Mouse (Mus musculus) midbrain, embryonic 12.5 days (tissue): ENCODE measurements around the gene Arhgap22. TPM values are rescaled to one million over a fixed set of nuclear protein-coding genes. Genes with fewer than 3 reads are reported as not detected.

ENCODE experiments used
- ATAC-seq: fragments of 200-750 bp; cut with Nextera tagmentation; 2 replicates; pipeline ENCODE4 v1.8.0; 2017; ENCODE audit warnings: low read depth, moderate TSS enrichment, moderate library complexity; ENCODE audit not compliant: low FRiP score
- H3K27ac ChIP-seq: fragments of 300-500 bp; sonication (generic); replicated peaks from 2 replicates; pipeline ENCODE4 v1.5.1; 2016; ENCODE audit warnings: mild to moderate bottlenecking
- H3K27me3 ChIP-seq: fragments of 300-500 bp; sonication (generic); 2 replicates; pipeline ENCODE4 v1.6.1; 2016; ENCODE audit warnings: mild to moderate bottlenecking
- H3K36me3 ChIP-seq: fragments of 300-500 bp; sonication (generic); 2 replicates; pipeline ENCODE4 v1.6.1; 2016
- H3K4me1 ChIP-seq: fragments of 300-500 bp; sonication (generic); 2 replicates; pipeline ENCODE4 v1.6.1; 2016
- H3K4me2 ChIP-seq: fragments of 300-500 bp; sonication (generic); replicated peaks from 2 replicates; pipeline ENCODE4 v1.6.1; 2016; ENCODE audit warnings: mild to moderate bottlenecking, moderate library complexity
- H3K4me3 ChIP-seq: fragments of 300-500 bp; sonication (generic); 2 replicates; pipeline ENCODE4 v1.5.1; 2016; ENCODE audit warnings: mild to moderate bottlenecking
- H3K9ac ChIP-seq: fragments of 300-500 bp; sonication (generic); replicated peaks from 2 replicates; pipeline ENCODE4 v1.6.1; 2016; ENCODE audit warnings: mild to moderate bottlenecking, moderate library complexity
- H3K9me3 ChIP-seq: fragments of 300-500 bp; sonication (generic); 2 replicates; pipeline ENCODE4 v1.6.1; 2016; ENCODE audit warnings: mild to moderate bottlenecking
- WGBS: fragments of 180-500 bp; shearing (Covaris S2); methylation state at CpG from one replicate; pipeline ENCODE4 v1.1.7; 2016; 5-methylcytosine and 5-hydroxymethylcytosine counted together
- polyA plus RNA-seq: library from polyadenylated mRNA; unstranded; fragments of >200 nt; fragmentation: Nextera tagmentation; extraction: Ambion mirVana; gene quantifications from 2 replicates; pipeline ENCODE4 v1.2.1, GENCODE M21; 2016

The Arhgap22 gene
- polyA plus RNA-seq, 1 experiment from 2014 or later, result 0.89 TPM

DNA sequence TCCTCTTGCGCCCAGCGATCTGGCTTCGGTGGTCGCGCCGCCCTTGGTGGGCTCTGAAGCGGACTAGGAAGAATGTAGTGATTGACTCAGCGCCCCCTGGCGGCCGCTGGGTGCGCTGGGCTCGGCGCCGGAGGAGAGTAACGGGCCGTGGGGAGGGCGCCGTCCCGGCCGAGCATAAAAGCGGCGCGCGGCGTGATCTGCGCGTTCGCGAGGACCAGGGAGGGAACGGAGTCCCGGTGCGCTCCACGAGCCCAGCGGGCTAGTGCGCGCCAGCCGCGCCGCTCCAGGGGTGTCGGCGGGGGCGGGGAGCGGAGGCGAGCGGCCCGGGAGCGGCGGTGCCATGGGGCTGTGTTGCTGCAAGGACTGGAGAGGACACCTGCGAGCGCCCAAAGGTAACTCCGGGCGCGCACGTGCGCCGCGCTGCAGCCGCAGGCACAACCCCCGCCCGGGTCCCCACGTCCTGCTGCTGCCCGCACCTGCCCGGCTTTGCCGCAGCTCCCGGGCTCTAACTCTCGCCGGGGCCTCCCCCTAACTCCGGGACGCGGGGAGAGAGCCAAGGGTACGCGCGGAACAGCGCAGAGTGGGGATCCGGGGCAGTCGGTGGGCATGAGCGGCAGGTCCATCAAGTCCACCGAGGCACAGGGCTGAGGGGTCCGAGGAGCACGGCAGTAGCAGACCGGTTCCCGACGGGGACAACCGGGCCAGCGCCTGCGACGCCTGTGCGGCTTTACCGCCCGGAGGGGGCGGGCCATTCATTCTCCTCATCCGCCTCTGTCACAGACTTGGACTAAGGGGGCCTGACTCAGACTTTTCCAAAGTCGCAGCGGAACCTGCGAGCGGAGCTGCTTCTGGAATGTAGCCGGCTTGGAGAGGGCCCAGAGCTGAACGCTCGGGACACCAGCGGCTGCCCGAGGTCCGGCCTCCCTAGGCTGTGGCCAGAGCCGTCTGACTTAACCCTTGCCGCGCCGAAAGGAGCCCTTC is 106.0 kb downstream of the Arhgap22 start:
- Histone ChIP-seq H3K9ac (peak overlapping the region; percentile 52), H3K9me3 (no peaks in the 10 kb centered on the region), H3K27me3 (peaks cover 58% of the 10 kb centered on the region), H3K4me1 (peaks cover 18% of the 10 kb centered on the region), H3K36me3 (no peaks in the 10 kb centered on the region), H3K4me2 (peak overlapping the region; percentile 96), H3K4me3 (peak overlapping the region; percentile 58), H3K27ac (no peak overlapping the region)
- ATAC-seq, result peak; percentile 70
- under 1% methylated on average over 105 of the region's 106 CpGs for WGBS

DNA sequence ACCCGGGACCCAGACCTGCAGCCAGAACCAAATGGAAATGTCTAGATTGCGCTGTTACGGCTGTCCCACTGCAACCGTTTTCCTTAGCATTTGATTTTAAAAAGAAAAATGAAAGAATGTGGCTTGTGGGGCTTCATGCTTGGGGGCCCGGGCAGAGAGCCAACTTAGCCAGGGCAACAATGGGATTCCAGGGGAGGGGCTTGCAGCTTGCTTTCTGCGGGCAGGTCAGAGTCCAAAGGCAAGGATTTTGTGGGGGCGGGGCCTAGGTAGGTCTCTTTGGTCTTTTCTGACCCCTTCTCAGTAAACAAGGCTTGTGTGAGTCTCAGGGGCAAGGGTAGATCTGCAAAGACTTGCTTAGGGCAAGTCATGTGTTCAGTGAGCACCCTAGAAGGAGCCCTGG is 107.0 kb downstream of the Arhgap22 start:
- H3K9ac ChIP-seq, result no peak overlapping the region
- H3K4me3 ChIP-seq, result peak overlapping the region; percentile 58; the same call in 1 of the 2 replicates
- H3K9me3 ChIP-seq, result no peaks in the 10 kb centered on the region
- H3K27me3 ChIP-seq, result peaks cover 56% of the 10 kb centered on the region
- no peak overlapping the region for H3K27ac ChIP-seq
- peaks cover 18% of the 10 kb centered on the region for H3K4me1 ChIP-seq
- peak overlapping the region; percentile 96; the same call in 1 of the 2 replicates for H3K4me2 ChIP-seq
- no peak for ATAC-seq
- 9% methylated on average over 7 of the region's 7 CpGs for WGBS
- no peaks in the 10 kb centered on the region for H3K36me3 ChIP-seq

DNA sequence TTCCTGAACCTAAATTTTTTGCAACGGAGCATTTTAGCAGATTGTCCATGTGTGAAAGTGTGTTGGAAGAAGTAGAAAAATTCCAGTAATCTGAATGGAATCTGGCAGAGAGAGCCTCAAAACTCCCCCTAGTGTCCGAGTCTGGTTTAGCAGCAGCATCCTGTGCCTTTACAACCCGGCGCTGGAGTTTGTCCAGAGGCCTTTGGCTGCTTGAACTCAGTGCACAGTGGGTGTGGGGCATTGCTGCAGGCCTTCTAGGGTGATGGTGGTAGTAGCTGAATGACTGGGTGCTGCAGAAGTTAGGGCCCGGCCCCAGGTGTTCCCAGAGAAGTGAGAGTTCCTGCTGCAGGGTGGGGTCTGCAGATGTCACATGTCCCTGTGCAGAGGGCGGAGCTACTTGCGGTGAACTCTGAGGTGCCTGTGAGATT is 108.8 kb downstream of the Arhgap22 start:
- Histone ChIP-seq H3K4me3 (no peak overlapping the region), H3K9ac (no peak overlapping the region), H3K36me3 (no peaks in the 10 kb centered on the region), H3K4me2 (no peak overlapping the region), H3K27me3 (peaks cover 55% of the 10 kb centered on the region), H3K27ac (no peak overlapping the region), H3K4me1 (peaks cover 18% of the 10 kb centered on the region), H3K9me3 (no peaks in the 10 kb centered on the region)
- no peak for ATAC-seq
- WGBS, result 26% methylated on average over 7 of the region's 7 CpGs

DNA sequence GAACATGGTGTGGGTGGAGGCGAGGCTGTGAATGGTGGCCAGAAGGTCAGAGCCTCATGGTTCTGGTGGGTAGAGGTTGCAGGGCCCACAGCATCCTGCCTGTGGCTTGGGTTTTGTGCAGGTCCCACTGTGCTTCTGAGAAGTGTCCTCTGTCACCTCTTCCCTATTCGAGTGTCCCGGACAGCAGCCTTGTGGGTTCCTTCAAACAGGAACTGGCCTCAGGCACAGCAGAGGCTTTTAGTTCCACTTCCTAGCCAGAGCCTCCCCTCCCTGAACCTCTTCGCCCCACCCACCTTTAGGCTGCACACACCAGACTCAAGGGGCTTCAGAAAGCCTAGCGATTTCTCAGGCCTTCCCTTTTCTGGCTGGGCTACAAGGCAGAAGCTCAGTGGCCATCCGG is 110.7 kb downstream of the Arhgap22 start:
- Histone ChIP-seq H3K36me3 (no peaks in the 10 kb centered on the region), H3K27ac (no peak overlapping the region), H3K9me3 (no peaks in the 10 kb centered on the region), H3K4me3 (no peak overlapping the region), H3K9ac (no peak overlapping the region), H3K4me2 (no peak overlapping the region), H3K4me1 (peaks cover 25% of the 10 kb centered on the region), H3K27me3 (peaks cover 37% of the 10 kb centered on the region)
- no peak for ATAC-seq
- WGBS, result 66% methylated on average over 6 of the region's 6 CpGs

DNA sequence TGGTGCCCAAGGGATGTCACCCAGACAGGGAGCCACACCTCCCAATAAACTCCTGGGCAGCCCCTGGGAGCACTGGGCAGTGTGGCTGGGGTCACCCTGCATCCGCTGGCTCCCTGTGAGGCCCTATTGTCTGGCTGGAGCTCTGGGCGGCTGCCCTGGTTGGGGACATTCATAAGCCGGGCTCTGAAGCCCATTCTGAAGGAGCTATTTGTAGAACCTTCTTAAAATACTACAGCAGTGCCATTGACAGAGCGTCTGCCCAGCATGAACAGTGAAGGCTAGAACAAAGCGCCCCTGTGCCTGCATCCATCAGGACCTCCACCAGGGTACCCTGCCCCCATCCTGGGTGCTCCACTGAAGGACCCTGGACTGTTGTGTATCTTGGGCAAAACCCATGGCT is 114.5 kb downstream of the Arhgap22 start:
- 45% methylated on average over 5 of the region's 5 CpGs for WGBS
- Histone ChIP-seq H3K9me3 (no peaks in the 10 kb centered on the region), H3K4me2 (no peak overlapping the region), H3K27ac (no peak overlapping the region), H3K27me3 (peaks cover 4% of the 10 kb centered on the region), H3K9ac (no peak overlapping the region), H3K4me1 (peaks cover 8% of the 10 kb centered on the region; the same call in 1 of the 2 replicates), H3K4me3 (no peak overlapping the region), H3K36me3 (no peaks in the 10 kb centered on the region)
- ATAC-seq, result no peak

DNA sequence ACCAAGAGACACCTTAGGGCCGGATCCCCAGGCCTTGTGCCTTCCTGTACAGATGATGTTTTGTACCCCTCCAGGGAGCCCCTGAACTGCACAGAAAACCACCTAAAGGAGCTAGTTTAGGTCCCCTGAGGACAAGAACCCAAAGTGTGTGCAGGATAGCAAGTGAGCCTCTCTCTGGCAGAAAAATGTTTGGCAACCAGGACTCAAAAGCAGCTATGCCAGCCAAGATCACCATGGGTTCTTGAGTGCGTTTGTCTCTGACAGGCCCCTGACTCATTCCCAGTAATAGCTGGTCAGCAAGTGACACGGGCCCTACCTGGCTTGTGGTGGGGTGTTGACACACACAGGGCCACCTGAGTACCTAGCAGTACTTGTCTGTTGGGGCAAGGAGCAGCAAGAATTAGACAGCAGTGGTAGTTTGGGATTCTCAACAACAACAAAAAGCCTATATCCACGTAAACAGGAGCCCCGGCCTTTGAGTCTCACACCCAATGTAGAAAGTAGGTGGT is 115.5 kb downstream of the Arhgap22 start:
- no peak overlapping the region for H3K27ac ChIP-seq
- no peak overlapping the region for H3K9ac ChIP-seq
- H3K27me3 ChIP-seq, result no peaks in the 10 kb centered on the region; the same call in 1 of the 2 replicates
- H3K9me3 ChIP-seq, result no peaks in the 10 kb centered on the region
- no peak overlapping the region for H3K4me3 ChIP-seq
- WGBS, result 82% methylated on average over 5 of the region's 5 CpGs
- ATAC-seq, result no peak
- peaks cover 8% of the 10 kb centered on the region; the same call in 1 of the 2 replicates for H3K4me1 ChIP-seq
- H3K4me2 ChIP-seq, result no peak overlapping the region
- H3K36me3 ChIP-seq, result no peaks in the 10 kb centered on the region

DNA sequence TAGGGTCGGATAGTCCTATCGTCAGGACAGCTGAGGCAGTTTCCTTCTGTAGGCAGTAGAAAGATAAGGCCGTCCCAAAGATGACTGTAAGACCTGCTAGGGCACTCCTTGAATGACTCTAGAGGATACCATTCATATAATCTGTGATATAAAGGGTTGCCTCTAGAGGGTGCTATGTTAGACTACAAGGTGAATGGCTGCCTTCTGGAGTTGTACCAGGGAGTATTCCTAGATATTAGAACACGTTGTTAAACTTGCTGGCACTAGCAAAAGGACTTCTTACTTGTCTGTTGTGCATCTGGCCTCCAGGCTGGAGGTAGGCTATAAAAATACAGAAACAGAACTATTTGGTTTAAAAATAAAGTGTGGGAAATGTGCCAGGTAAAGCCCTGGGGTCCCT is 117.2 kb downstream of the Arhgap22 start:
- no peak overlapping the region for H3K9ac ChIP-seq
- H3K27ac ChIP-seq, result no peak overlapping the region
- no peaks in the 10 kb centered on the region for H3K36me3 ChIP-seq
- H3K4me3 ChIP-seq, result no peak overlapping the region
- H3K27me3 ChIP-seq, result no peaks in the 10 kb centered on the region; the same call in 1 of the 2 replicates
- no peak overlapping the region for H3K4me2 ChIP-seq
- WGBS, result 62% methylated on average over 4 of the region's 4 CpGs
- peaks cover 14% of the 10 kb centered on the region; the same call in 1 of the 2 replicates for H3K4me1 ChIP-seq
- no peak for ATAC-seq
- H3K9me3 ChIP-seq, result no peaks in the 10 kb centered on the region

DNA sequence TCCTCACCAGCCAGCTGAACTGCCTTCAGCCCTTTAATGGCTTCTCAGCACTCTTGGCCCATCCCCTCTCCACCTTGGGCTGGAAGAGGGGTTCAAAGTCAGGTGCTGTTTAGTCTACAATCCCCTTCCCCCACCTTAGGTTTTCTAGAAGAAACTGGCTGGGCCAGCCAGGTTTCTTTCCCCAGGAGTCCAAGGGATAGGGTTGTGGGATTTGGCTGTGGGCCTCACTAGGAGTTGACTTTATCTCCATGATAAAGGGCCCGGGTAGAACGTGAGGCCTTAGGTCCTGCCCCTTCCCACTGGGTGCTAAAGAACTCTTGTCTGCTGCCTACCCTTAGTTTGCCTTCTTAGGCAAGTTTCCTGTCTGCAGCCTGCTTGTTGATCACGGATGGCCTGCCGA is 117.8 kb downstream of the Arhgap22 start:
- no peaks in the 10 kb centered on the region; the same call in 1 of the 2 replicates for H3K27me3 ChIP-seq
- H3K4me1 ChIP-seq, result peaks cover 14% of the 10 kb centered on the region; the same call in 1 of the 2 replicates
- no peak for ATAC-seq
- H3K4me3 ChIP-seq, result no peak overlapping the region
- no peaks in the 10 kb centered on the region for H3K9me3 ChIP-seq
- no peak overlapping the region for H3K27ac ChIP-seq
- no peak overlapping the region for H3K4me2 ChIP-seq
- H3K36me3 ChIP-seq, result no peaks in the 10 kb centered on the region
- no peak overlapping the region for H3K9ac ChIP-seq
- WGBS, result 41% methylated on average over 4 of the region's 4 CpGs

DNA sequence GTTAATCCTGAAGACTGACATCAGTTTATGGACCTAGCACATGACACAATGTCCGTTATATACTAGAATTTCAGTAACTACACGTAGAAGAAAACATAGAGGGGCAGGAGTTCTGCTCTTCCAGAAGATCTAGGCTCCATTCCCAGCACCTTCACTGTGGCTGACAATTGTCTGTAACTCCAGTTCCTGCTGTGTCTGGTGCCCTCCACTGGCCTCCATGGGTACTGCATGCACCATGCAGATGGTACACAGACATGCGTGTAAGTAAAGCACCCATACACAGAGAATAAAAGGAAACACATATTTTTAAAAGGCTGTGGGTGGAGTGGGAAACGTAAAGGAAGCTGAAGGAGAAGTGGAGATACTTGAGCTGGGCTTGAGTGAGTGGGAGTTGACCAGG is 120.0 kb downstream of the Arhgap22 start:
- Histone ChIP-seq H3K4me1 (peaks cover 6% of the 10 kb centered on the region; the same call in 1 of the 2 replicates), H3K27ac (no peak overlapping the region), H3K4me2 (no peak overlapping the region), H3K36me3 (no peaks in the 10 kb centered on the region), H3K9me3 (no peaks in the 10 kb centered on the region), H3K4me3 (no peak overlapping the region), H3K27me3 (no peaks in the 10 kb centered on the region; the same call in 1 of the 2 replicates), H3K9ac (no peak overlapping the region)
- WGBS, result 86% methylated on average over 4 of the region's 4 CpGs
- no peak for ATAC-seq

DNA sequence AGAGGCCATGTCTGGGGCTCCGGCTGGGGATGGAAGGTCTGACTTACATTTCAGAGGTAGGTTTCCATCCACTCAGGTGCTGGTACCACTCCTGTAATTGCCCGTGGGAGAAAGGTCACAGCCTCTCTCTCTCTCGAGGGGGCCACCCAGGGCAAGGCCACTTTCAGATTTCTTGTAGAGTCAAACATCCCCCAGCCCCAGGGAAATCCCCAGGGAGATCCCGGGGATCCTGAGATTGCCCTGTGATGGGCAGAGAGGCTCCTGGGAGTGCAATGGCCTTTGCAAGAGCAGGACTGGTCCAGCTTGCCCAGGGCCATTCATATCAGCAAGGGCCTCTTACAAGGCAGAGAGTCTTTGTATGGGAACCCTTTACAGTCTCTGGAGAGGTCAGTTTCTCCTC is 120.6 kb downstream of the Arhgap22 start:
- ATAC-seq, result no peak
- 80% methylated on average over 4 of the region's 4 CpGs for WGBS

DNA sequence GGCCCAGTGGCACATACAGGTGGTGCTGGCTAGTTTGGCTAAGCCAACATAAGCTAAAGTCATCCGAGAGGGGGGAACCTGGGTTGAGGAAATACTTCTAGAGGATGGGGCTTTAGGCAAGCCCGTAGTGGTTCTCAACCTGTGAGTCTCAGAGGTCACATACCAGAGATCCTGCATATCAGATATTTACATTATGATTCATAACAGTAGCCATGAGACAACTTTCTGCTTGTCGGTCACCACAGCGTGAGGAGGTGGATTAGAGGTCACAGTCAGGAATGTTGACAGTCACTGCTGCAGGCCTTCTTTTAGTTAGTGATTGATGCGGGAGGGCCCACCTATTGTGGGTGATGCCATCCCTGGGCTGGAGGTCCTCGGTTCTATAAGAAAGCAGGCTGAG is 121.9 kb downstream of the Arhgap22 start:
- no peak for ATAC-seq
- no peak overlapping the region for H3K9ac ChIP-seq
- 73% methylated on average over 6 of the region's 6 CpGs for WGBS
- H3K4me1 ChIP-seq, result peaks cover 6% of the 10 kb centered on the region; the same call in 1 of the 2 replicates
- no peak overlapping the region for H3K4me3 ChIP-seq
- H3K4me2 ChIP-seq, result no peak overlapping the region
- no peaks in the 10 kb centered on the region for H3K36me3 ChIP-seq
- H3K9me3 ChIP-seq, result no peaks in the 10 kb centered on the region
- H3K27ac ChIP-seq, result no peak overlapping the region
- no peaks in the 10 kb centered on the region for H3K27me3 ChIP-seq

More for the DNA sequence above, 120.6 kb downstream of the Arhgap22 start:
- Histone ChIP-seq H3K4me3 (no peak overlapping the region), H3K27ac (no peak overlapping the region), H3K9ac (no peak overlapping the region), H3K27me3 (no peaks in the 10 kb centered on the region), H3K4me2 (no peak overlapping the region), H3K9me3 (no peaks in the 10 kb centered on the region), H3K36me3 (no peaks in the 10 kb centered on the region), H3K4me1 (peaks cover 6% of the 10 kb centered on the region; the same call in 1 of the 2 replicates)

DNA sequence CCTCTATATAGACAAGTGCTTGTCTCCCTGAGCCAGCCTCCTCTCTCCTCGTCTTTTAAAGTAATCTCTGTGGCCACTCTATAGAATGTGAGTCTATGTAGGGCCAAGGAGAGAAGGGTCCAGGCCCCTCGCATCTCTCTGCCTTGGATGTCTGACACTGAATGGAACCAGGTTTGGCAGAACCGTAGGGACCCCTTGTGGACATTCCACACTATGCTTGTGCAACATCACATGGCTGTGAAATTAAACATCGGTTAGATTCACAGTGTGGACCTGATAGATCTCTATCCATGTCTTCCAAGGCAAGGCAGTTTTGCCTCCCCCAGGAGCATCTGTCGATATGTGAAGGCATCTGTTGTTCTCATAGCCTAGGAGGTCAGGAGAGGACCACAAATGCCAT is 124.9 kb downstream of the Arhgap22 start:
- Histone ChIP-seq H3K4me1 (peaks cover 6% of the 10 kb centered on the region; the same call in 1 of the 2 replicates), H3K36me3 (no peaks in the 10 kb centered on the region), H3K27me3 (no peaks in the 10 kb centered on the region; the same call in 1 of the 2 replicates), H3K4me3 (no peak overlapping the region), H3K9me3 (no peaks in the 10 kb centered on the region), H3K9ac (no peak overlapping the region), H3K4me2 (no peak overlapping the region), H3K27ac (no peak overlapping the region)
- ATAC-seq, result no peak
- 76% methylated on average over 5 of the region's 5 CpGs for WGBS
